ENCODE assay signal across 20 mouse cellular contexts in the genomic region with DNA sequence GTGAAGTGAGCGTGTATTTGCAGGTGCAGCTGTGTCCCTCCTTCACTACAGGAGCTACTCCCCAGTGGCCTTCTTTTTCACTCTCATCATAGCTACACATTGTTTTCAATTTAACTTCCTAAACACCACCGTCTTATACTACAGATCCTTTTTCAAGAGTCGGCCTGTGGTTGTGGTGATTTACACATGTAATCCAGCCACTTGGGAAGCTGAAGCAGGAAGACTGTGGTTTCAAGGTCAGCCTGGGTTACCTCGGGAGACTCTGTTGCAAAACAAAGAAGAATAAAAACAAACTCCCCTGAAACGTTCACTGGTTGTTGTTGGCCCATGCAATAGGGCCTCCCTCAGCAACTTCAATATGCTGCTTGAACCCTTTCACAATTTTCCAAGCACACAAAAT.
DNase-seq lines count a peak whose midpoint lies in the region; ATAC-seq and TF ChIP-seq lines count a peak whose summit lies in the region.
"Had no signal": no experiment of that assay in that cellular context is flagged by ENCODE, and none has a peak within 500 bp of the region (broad histone marks: within the 10 kb centered on the region; RNA-seq: fewer than 3 reads in every experiment).

No protein-coding gene starts in this region.

- no peaks in the 10 kb centered on the region for H3K36me3 ChIP-seq in embryonic facial prominence, embryonic 14.5 days (ENCODE audit: control insufficient read depth, insufficient read depth, low read length)
- H3K36me3 ChIP-seq in embryonic facial prominence, embryonic 10.5 days (replicated peaks) = no peaks in the 10 kb centered on the region
- no peaks in the 10 kb centered on the region for H3K36me3 ChIP-seq in stomach, postnatal 0 days (ENCODE audit: control insufficient read depth, insufficient read depth, low read length)
- H3K36me3 ChIP-seq: forebrain, embryonic 15.5 days; heart, embryonic 12.5 days; hindbrain, embryonic 13.5 days had no signal

- no peak for ATAC-seq in embryonic facial prominence, embryonic 14.5 days (ENCODE audit: low read depth)
- ATAC-seq in granulocyte monocyte progenitor cell, adult 5-6 weeks (replicated peaks; ENCODE audit: poor library complexity, severe bottlenecking) = peak; percentile 95
- no peak for ATAC-seq in stomach, postnatal 0 days (ENCODE audit: low FRiP score, low TSS enrichment)
- ATAC-seq: forebrain, embryonic 15.5 days; hindbrain, postnatal 0 days had no signal

- H3K9me3 ChIP-seq in embryonic facial prominence, embryonic 14.5 days (ENCODE audit: control insufficient read depth, low read length) = no peaks in the 10 kb centered on the region
- no peaks in the 10 kb centered on the region for H3K9me3 ChIP-seq in embryonic facial prominence, embryonic 10.5 days
- H3K9me3 ChIP-seq in stomach, postnatal 0 days (ENCODE audit: control insufficient read depth, low read length) = no peaks in the 10 kb centered on the region
- H3K9me3 ChIP-seq: forebrain, embryonic 15.5 days; heart, embryonic 12.5 days; hindbrain, embryonic 13.5 days had no signal

- no peak overlapping the region for H3K27ac ChIP-seq in embryonic facial prominence, embryonic 14.5 days (replicated peaks; ENCODE audit: low read depth, low read length)
- no peak overlapping the region for H3K27ac ChIP-seq in embryonic facial prominence, embryonic 10.5 days (replicated peaks)
- no peak overlapping the region for H3K27ac ChIP-seq in stomach, postnatal 0 days (replicated peaks)
- H3K27ac ChIP-seq: forebrain, embryonic 15.5 days; heart, adult 2 months; hindbrain, embryonic 13.5 days; hindbrain, postnatal 0 days had no signal

- no peak overlapping the region for H3K4me3 ChIP-seq in embryonic facial prominence, embryonic 14.5 days (ENCODE audit: low read depth, low read length)
- no peak overlapping the region for H3K4me3 ChIP-seq in embryonic facial prominence, embryonic 10.5 days
- no peak overlapping the region for H3K4me3 ChIP-seq in stomach, postnatal 0 days (ENCODE audit: low read depth, low read length)
- H3K4me3 ChIP-seq: forebrain, embryonic 15.5 days; heart, adult 2 months; heart, embryonic 12.5 days; hindbrain, embryonic 13.5 days had no signal

- DNase-seq in embryonic facial prominence, embryonic 14.5 days (ENCODE audit: low spot score) = peak; percentile 2
- no peak for DNase-seq in embryonic facial prominence, embryonic 10.5 days (ENCODE audit: low spot score)
- peak; percentile 47 for DNase-seq in thymus, postnatal 0 days (ENCODE audit: low spot score)
- no peak for DNase-seq in thymus, postnatal 4 days
- DNase-seq in stomach, postnatal 0 days (ENCODE audit: low spot score) = no peak
- DNase-seq in frontal cortex, postnatal 36 days (ENCODE audit: low spot score in 2 of 2) = no peak
- no peak for DNase-seq in cerebellum, adult 8-10 months
- DNase-seq: adrenal gland, adult 8-10 months; adrenal gland, postnatal 36 days; cerebellum, adult 11-12 months; cerebellum, adult 9-11 months; cerebellum, postnatal 36 days; gastrocnemius, postnatal 10 days; heart, adult 2 months; heart, postnatal 4 days had no signal

- H3K4me1 ChIP-seq in embryonic facial prominence, embryonic 14.5 days (ENCODE audit: control insufficient read depth, insufficient read depth, low read length) = no peaks in the 10 kb centered on the region
- H3K4me1 ChIP-seq in embryonic facial prominence, embryonic 10.5 days = no peaks in the 10 kb centered on the region
- H3K4me1 ChIP-seq in stomach, postnatal 0 days (replicated peaks; ENCODE audit: control insufficient read depth, insufficient read depth) = no peaks in the 10 kb centered on the region
- H3K4me1 ChIP-seq: forebrain, embryonic 15.5 days; heart, embryonic 12.5 days; hindbrain, embryonic 13.5 days had no signal

- H3K9ac ChIP-seq in embryonic facial prominence, embryonic 14.5 days (ENCODE audit: low read depth, low read length) = no peak overlapping the region
- H3K9ac ChIP-seq in stomach, postnatal 0 days (ENCODE audit: low read length) = no peak overlapping the region
- H3K9ac ChIP-seq: forebrain, embryonic 15.5 days; heart, embryonic 12.5 days; hindbrain, embryonic 13.5 days had no signal

- TF ChIP-seq CTCF in stomach, postnatal 0 days (IDR thresholded peaks at IDR 0.05; ENCODE audit: low read depth) = no peak

- no peak for TF ChIP-seq EP300 in stomach, postnatal 0 days (optimal IDR thresholded peaks at IDR 0.05)

- no peaks in the 10 kb centered on the region for H3K27me3 ChIP-seq in embryonic facial prominence, embryonic 14.5 days (replicated peaks; ENCODE audit: control insufficient read depth, insufficient read depth, low read length)
- no peaks in the 10 kb centered on the region for H3K27me3 ChIP-seq in embryonic facial prominence, embryonic 10.5 days (replicated peaks; ENCODE audit: low read depth, poor library complexity, severe bottlenecking)
- no peaks in the 10 kb centered on the region for H3K27me3 ChIP-seq in stomach, postnatal 0 days (ENCODE audit: control insufficient read depth, insufficient read depth, low read length)
- H3K27me3 ChIP-seq: forebrain, embryonic 15.5 days; heart, embryonic 12.5 days; hindbrain, embryonic 13.5 days had no signal

- no peak overlapping the region for H3K4me2 ChIP-seq in embryonic facial prominence, embryonic 14.5 days (ENCODE audit: low read depth, low read length)
- H3K4me2 ChIP-seq in stomach, postnatal 0 days (replicated peaks; ENCODE audit: low read depth) = no peak overlapping the region
- H3K4me2 ChIP-seq: forebrain, embryonic 15.5 days; heart, embryonic 12.5 days; hindbrain, embryonic 13.5 days had no signal

- WGBS in embryonic facial prominence, embryonic 14.5 days = 48% methylated on average over 5 of the region's 5 CpGs
- 75% methylated on average over 5 of the region's 5 CpGs for WGBS in embryonic facial prominence, embryonic 10.5 days
- WGBS in stomach, postnatal 0 days = 72% methylated on average over 5 of the region's 5 CpGs

Comparison
In these comparisons a context has a peak if more than half of its experiments do, and no peak if none do; other contexts are left out.
1. DNase-seq: peak in embryonic facial prominence, embryonic 14.5 days (single experiment) and thymus, postnatal 0 days (single experiment); none in embryonic facial prominence, embryonic 10.5 days (single experiment), thymus, postnatal 4 days (single experiment), stomach, postnatal 0 days (single experiment), frontal cortex, postnatal 36 days (0 of 2) and cerebellum, adult 8-10 months (single experiment).